Mouse (Mus musculus): ENCODE data around the gene Npffr2. TPM values are rescaled to one million over a fixed set of nuclear protein-coding genes. Genes with fewer than 3 reads are reported as not detected.
A peak's percentile ranks its signal among the peaks of the same experiment; 100 is the strongest.
"Not testable (repeated sequence)": the region's sequence is repeated elsewhere in the genome, so short reads cannot be mapped to it uniquely, and the experiment has no call there.

The Npffr2 gene
- not detected in 2 replicates for polyA plus RNA-seq (2015; fragmentation: Nextera tagmentation; extraction: Ambion mirVana)

- no peak within 1 kb of the TSS for H3K27ac ChIP-seq
- no peaks in the 10 kb centered on the region for H3K9me3 ChIP-seq
- peak; percentile 89; the same call in 1 of the 2 replicates for ATAC-seq (ENCODE audit: borderline replicate concordance, extremely low read depth, low FRiP score, low TSS enrichment)
- 0 out of 2 replicates have a peak, but pooled peaks cover 8% of the 10 kb centered on the region for H3K27me3 ChIP-seq
- H3K36me3 ChIP-seq: no peaks in the 10 kb centered on the region
- 5% methylated on average over 23 of the region's 23 CpGs for WGBS
- no peak within 1 kb of the TSS for H3K9ac ChIP-seq
- 0 out of 2 replicates have a peak, but pooled peaks cover 6% of the 10 kb centered on the region for H3K4me1 ChIP-seq
- H3K4me2 ChIP-seq: peak within 1 kb of the TSS; percentile 70
- peak within 1 kb of the TSS; percentile 29 for H3K4me3 ChIP-seq
These were observed at the start of gene Npffr2 for GRCm38 (mm10) chr5:89526878-89527578. Npffr2 (plus strand) TSS chr5:89527429.

GRCm38 (mm10) chr5:89492560-89492959, 34.7 kb upstream of the Npffr2 start:
- 86% methylated on average over 1 of the region's 1 CpGs for WGBS
- Histone ChIP-seq H3K4me2 (no peak overlapping the region), H3K4me1 (no peaks in the 10 kb centered on the region), H3K9me3 (no peaks in the 10 kb centered on the region), H3K9ac (no peak overlapping the region), H3K36me3 (no peaks in the 10 kb centered on the region), H3K4me3 (no peak overlapping the region), H3K27me3 (no peaks in the 10 kb centered on the region), H3K27ac (no peak overlapping the region)
- ATAC-seq (ENCODE audit: borderline replicate concordance, extremely low read depth, low FRiP score, low TSS enrichment): no peak

GRCm38 (mm10) chr5:89500182-89500581, 27.0 kb upstream of the Npffr2 start:
- no peak overlapping the region for H3K27ac ChIP-seq
- H3K9me3 ChIP-seq: no peaks in the 10 kb centered on the region
- ATAC-seq (ENCODE audit: borderline replicate concordance, extremely low read depth, low FRiP score, low TSS enrichment): no peak
- H3K36me3 ChIP-seq: no peaks in the 10 kb centered on the region
- no peak overlapping the region for H3K4me3 ChIP-seq
- no peaks in the 10 kb centered on the region for H3K4me1 ChIP-seq
- H3K4me2 ChIP-seq: no peak overlapping the region
- H3K27me3 ChIP-seq: no peaks in the 10 kb centered on the region
- 47% methylated on average over 6 of the region's 6 CpGs for WGBS
- no peak overlapping the region for H3K9ac ChIP-seq

- Histone ChIP-seq H3K4me2 (no peak overlapping the region), H3K27me3 (no peaks in the 10 kb centered on the region), H3K9ac (no peak overlapping the region), H3K36me3 (no peaks in the 10 kb centered on the region), H3K27ac (no peak overlapping the region), H3K9me3 (no peaks in the 10 kb centered on the region), H3K4me3 (no peak overlapping the region), H3K4me1 (no peaks in the 10 kb centered on the region)
- ATAC-seq (ENCODE audit: borderline replicate concordance, extremely low read depth, low FRiP score, low TSS enrichment): no peak
- 69% methylated on average over 4 of the region's 4 CpGs for WGBS
These were observed 8.6 kb upstream of the Npffr2 start for GRCm38 (mm10) chr5:89518641-89519040.

- WGBS: 8% methylated on average over 14 of the region's 14 CpGs
- Histone ChIP-seq H3K4me1 (0 out of 2 replicates have a peak, but pooled peaks cover 6% of the 10 kb centered on the region), H3K9me3 (no peaks in the 10 kb centered on the region), H3K9ac (no peak overlapping the region), H3K4me2 (peak overlapping the region; percentile 70), H3K4me3 (peak overlapping the region; percentile 29), H3K36me3 (no peaks in the 10 kb centered on the region), H3K27ac (no peak overlapping the region), H3K27me3 (0 out of 2 replicates have a peak, but pooled peaks cover 8% of the 10 kb centered on the region)
- ATAC-seq (ENCODE audit: borderline replicate concordance, extremely low read depth, low FRiP score, low TSS enrichment): no peak
These were observed 949 bp upstream of the Npffr2 start for GRCm38 (mm10) chr5:89526181-89526778.

GRCm38 (mm10) chr5:89528951-89529350, 1.7 kb downstream of the Npffr2 start:
- no peak for ATAC-seq (ENCODE audit: borderline replicate concordance, extremely low read depth, low FRiP score, low TSS enrichment)
- WGBS: 31% methylated on average over 4 of the region's 4 CpGs
- no peak overlapping the region for H3K9ac ChIP-seq
- H3K4me3 ChIP-seq: no peak overlapping the region
- no peak overlapping the region for H3K27ac ChIP-seq
- no peaks in the 10 kb centered on the region for H3K9me3 ChIP-seq
- H3K27me3 ChIP-seq: 0 out of 2 replicates have a peak, but pooled peaks cover 8% of the 10 kb centered on the region
- H3K4me1 ChIP-seq: 0 out of 2 replicates have a peak, but pooled peaks cover 6% of the 10 kb centered on the region
- no peaks in the 10 kb centered on the region for H3K36me3 ChIP-seq
- H3K4me2 ChIP-seq: no peak overlapping the region

GRCm38 (mm10) chr5:89529391-89529790, 2.2 kb downstream of the Npffr2 start:
- H3K36me3 ChIP-seq: no peaks in the 10 kb centered on the region
- no peaks in the 10 kb centered on the region for H3K9me3 ChIP-seq
- H3K27me3 ChIP-seq: 0 out of 2 replicates have a peak, but pooled peaks cover 8% of the 10 kb centered on the region
- H3K4me2 ChIP-seq: no peak overlapping the region
- no peak overlapping the region for H3K27ac ChIP-seq
- no peak overlapping the region for H3K4me3 ChIP-seq
- WGBS: 46% methylated on average over 2 of the region's 2 CpGs
- H3K4me1 ChIP-seq: 0 out of 2 replicates have a peak, but pooled peaks cover 6% of the 10 kb centered on the region
- no peak overlapping the region for H3K9ac ChIP-seq
- ATAC-seq (ENCODE audit: borderline replicate concordance, extremely low read depth, low FRiP score, low TSS enrichment): no peak

GRCm38 (mm10) chr5:89536018-89536417, 8.8 kb downstream of the Npffr2 start:
- H3K4me3 ChIP-seq: no peak overlapping the region
- WGBS: 94% methylated on average over 3 of the region's 3 CpGs
- no peaks in the 10 kb centered on the region for H3K9me3 ChIP-seq
- H3K4me1 ChIP-seq: no peaks in the 10 kb centered on the region
- ATAC-seq (ENCODE audit: borderline replicate concordance, extremely low read depth, low FRiP score, low TSS enrichment): no peak
- no peak overlapping the region for H3K27ac ChIP-seq
- H3K4me2 ChIP-seq: no peak overlapping the region
- no peaks in the 10 kb centered on the region for H3K36me3 ChIP-seq
- no peaks in the 10 kb centered on the region for H3K27me3 ChIP-seq
- no peak overlapping the region for H3K9ac ChIP-seq

GRCm38 (mm10) chr5:89542472-89542871, 15.2 kb downstream of the Npffr2 start:
- H3K27ac ChIP-seq: no peak overlapping the region
- 66% methylated on average over 3 of the region's 3 CpGs for WGBS
- ATAC-seq (ENCODE audit: borderline replicate concordance, extremely low read depth, low FRiP score, low TSS enrichment): no peak
- H3K9ac ChIP-seq: no peak overlapping the region
- H3K27me3 ChIP-seq: no peaks in the 10 kb centered on the region
- H3K4me3 ChIP-seq: no peak overlapping the region
- H3K9me3 ChIP-seq: no peaks in the 10 kb centered on the region
- no peaks in the 10 kb centered on the region for H3K36me3 ChIP-seq
- no peaks in the 10 kb centered on the region for H3K4me1 ChIP-seq
- H3K4me2 ChIP-seq: no peak overlapping the region

GRCm38 (mm10) chr5:89543476-89543875, 16.2 kb downstream of the Npffr2 start:
- H3K27me3 ChIP-seq: no peaks in the 10 kb centered on the region

GRCm38 (mm10) chr5:89559118-89559517, 31.9 kb downstream of the Npffr2 start:
- H3K4me2 ChIP-seq; ATAC-seq (ENCODE audit: borderline replicate concordance, extremely low read depth, low FRiP score, low TSS enrichment); H3K9me3 ChIP-seq; H3K9ac ChIP-seq; H3K27me3 ChIP-seq; H3K4me3 ChIP-seq; H3K27ac ChIP-seq; H3K36me3 ChIP-seq; H3K4me1 ChIP-seq: not testable (repeated sequence)
- 41% methylated on average over 4 of the region's 4 CpGs for WGBS

More at GRCm38 (mm10) chr5:89543476-89543875, 16.2 kb downstream of the Npffr2 start:
- H3K4me2 ChIP-seq: no peak overlapping the region
- H3K9me3 ChIP-seq: no peaks in the 10 kb centered on the region
- H3K4me1 ChIP-seq: no peaks in the 10 kb centered on the region
- ATAC-seq (ENCODE audit: borderline replicate concordance, extremely low read depth, low FRiP score, low TSS enrichment): no peak
- H3K36me3 ChIP-seq: no peaks in the 10 kb centered on the region
- no peak overlapping the region for H3K9ac ChIP-seq
- H3K27ac ChIP-seq: no peak overlapping the region
- no peak overlapping the region for H3K4me3 ChIP-seq
- 29% methylated on average over 2 of the region's 2 CpGs for WGBS

- no peak for ATAC-seq (ENCODE audit: borderline replicate concordance, extremely low read depth, low FRiP score, low TSS enrichment)
- H3K27ac ChIP-seq: no peak overlapping the region
- H3K27me3 ChIP-seq: no peaks in the 10 kb centered on the region
- no peak overlapping the region for H3K4me2 ChIP-seq
- H3K4me1 ChIP-seq: no peaks in the 10 kb centered on the region
- no peaks in the 10 kb centered on the region for H3K9me3 ChIP-seq
- no peaks in the 10 kb centered on the region for H3K36me3 ChIP-seq
- H3K4me3 ChIP-seq: no peak overlapping the region
- H3K9ac ChIP-seq: no peak overlapping the region
These were observed 34.2 kb downstream of the Npffr2 start for GRCm38 (mm10) chr5:89561381-89561780.

All from lung, embryonic 15.5 days (tissue).